26 mouse cellular contexts compared by ENCODE assay signal in genomic region chr4:70224503-70224902, GRCm38 (mm10).
A peak's percentile ranks its signal among the peaks of the same experiment; 100 is the strongest.
DNase-seq lines count a peak whose midpoint lies in the region; ATAC-seq and TF ChIP-seq lines count a peak whose summit lies in the region.
"Had no signal": no experiment of that assay in that cellular context is flagged by ENCODE, and none has a peak within 500 bp of the region (broad histone marks: within the 10 kb centered on the region; RNA-seq: fewer than 3 reads in every experiment).

No protein-coding gene starts in this region.

- H3K27me3 ChIP-seq in hindbrain, embryonic 15.5 days: no peaks in the 10 kb centered on the region
- H3K27me3 ChIP-seq in hindbrain, embryonic 12.5 days: no peaks in the 10 kb centered on the region
- H3K27me3 ChIP-seq in hindbrain, postnatal 0 days (ENCODE audit: insufficient read depth, low read length): no peaks in the 10 kb centered on the region
- no peaks in the 10 kb centered on the region for H3K27me3 ChIP-seq in hindbrain, embryonic 11.5 days (ENCODE audit: control insufficient read depth, insufficient read depth, low read length)
- H3K27me3 ChIP-seq: embryonic facial prominence, embryonic 13.5 days; embryonic facial prominence, embryonic 15.5 days; forebrain, embryonic 13.5 days; forebrain, embryonic 15.5 days; Patski had no signal

- intact Hi-C loops in gastrocnemius, adult 2 months (cut with DNase I): no loop called here

- H3K9me3 ChIP-seq in hindbrain, embryonic 15.5 days: no peaks in the 10 kb centered on the region
- no peaks in the 10 kb centered on the region for H3K9me3 ChIP-seq in hindbrain, embryonic 12.5 days (replicated peaks)
- H3K9me3 ChIP-seq in hindbrain, postnatal 0 days (ENCODE audit: low read length): no peaks in the 10 kb centered on the region
- H3K9me3 ChIP-seq in hindbrain, embryonic 11.5 days (ENCODE audit: control insufficient read depth, low read length): no peaks in the 10 kb centered on the region
- H3K9me3 ChIP-seq: embryonic facial prominence, embryonic 13.5 days; embryonic facial prominence, embryonic 15.5 days; forebrain, embryonic 10.5 days; forebrain, embryonic 13.5 days; forebrain, embryonic 15.5 days had no signal

- no peak overlapping the region for H3K4me3 ChIP-seq in gastrocnemius, adult 2 months
- no peak overlapping the region for H3K4me3 ChIP-seq in hindbrain, embryonic 15.5 days
- H3K4me3 ChIP-seq in hindbrain, embryonic 12.5 days: no peak overlapping the region
- H3K4me3 ChIP-seq in hindbrain, postnatal 0 days (ENCODE audit: low read length): no peak overlapping the region
- no peak overlapping the region for H3K4me3 ChIP-seq in hindbrain, embryonic 11.5 days (ENCODE audit: low read depth, low read length)
- H3K4me3 ChIP-seq: embryonic facial prominence, embryonic 13.5 days; embryonic facial prominence, embryonic 15.5 days; erythroblast, embryonic 14.5 days; forebrain, embryonic 10.5 days; forebrain, embryonic 13.5 days; forebrain, embryonic 15.5 days had no signal

- H3K27ac ChIP-seq in gastrocnemius, adult 2 months: no peak overlapping the region
- no peak overlapping the region for H3K27ac ChIP-seq in hindbrain, embryonic 15.5 days (replicated peaks)
- H3K27ac ChIP-seq in hindbrain, embryonic 12.5 days: no peak overlapping the region
- H3K27ac ChIP-seq in hindbrain, postnatal 0 days: no peak overlapping the region
- no peak overlapping the region for H3K27ac ChIP-seq in hindbrain, embryonic 11.5 days (ENCODE audit: low read depth, low read length)
- H3K27ac ChIP-seq: embryonic facial prominence, embryonic 13.5 days; embryonic facial prominence, embryonic 15.5 days; forebrain, embryonic 10.5 days; forebrain, embryonic 13.5 days; forebrain, embryonic 15.5 days had no signal

- peak; percentile 29 for DNase-seq in gastrocnemius, adult 2 months
- DNase-seq in gastrocnemius, postnatal 25 days: no peak
- peak; percentile 27 for DNase-seq in hindbrain, postnatal 0 days (ENCODE audit: low spot score)
- DNase-seq in hindbrain, embryonic 11.5 days (ENCODE audit: low spot score): no peak
- peak; percentile 53 for DNase-seq in adipocyte (ENCODE audit: low spot score)
- DNase-seq in urinary bladder, postnatal 10 days (ENCODE audit: low spot score): no peak
- DNase-seq: adrenal gland, adult 2 months; adrenal gland, postnatal 10 days; adrenal gland, postnatal 25 days; cerebellum, adult 11 months; cerebellum, adult 18-20 months; cerebellum, adult 8-10 months; cerebellum, adult 9-11 months; cerebellum, postnatal 14 days; cerebellum, postnatal 36 days; embryo, embryonic 11 days had no signal

- peaks cover 10% of the 10 kb centered on the region; the same call in 1 of the 2 replicates for H3K4me1 ChIP-seq in hindbrain, embryonic 15.5 days (replicated peaks)
- H3K4me1 ChIP-seq in hindbrain, embryonic 12.5 days: peaks cover 20% of the 10 kb centered on the region; the same call in 1 of the 2 replicates
- H3K4me1 ChIP-seq in hindbrain, postnatal 0 days (ENCODE audit: insufficient read depth, low read length): peaks cover 5% of the 10 kb centered on the region; the same call in 1 of the 2 replicates
- H3K4me1 ChIP-seq in hindbrain, embryonic 11.5 days (replicated peaks; ENCODE audit: control insufficient read depth, insufficient read depth, low read length): no peaks in the 10 kb centered on the region
- H3K4me1 ChIP-seq: forebrain, embryonic 10.5 days had no signal

- ATAC-seq in hindbrain, embryonic 15.5 days (ENCODE audit: low FRiP score, low read depth): 0 out of 2 replicates have a peak, but pooled peaks have one; percentile 12
- no peak for ATAC-seq in hindbrain, embryonic 12.5 days (ENCODE audit: low FRiP score)
- ATAC-seq in hindbrain, postnatal 0 days: 0 out of 2 replicates have a peak, but pooled peaks have one; percentile 14
- no peak for ATAC-seq in hindbrain, embryonic 11.5 days (ENCODE audit: low FRiP score)
- ATAC-seq: activated CD4-positive, CD25-positive, alpha-beta regulatory T cell, adult 4 months; forebrain, embryonic 13.5 days; forebrain, embryonic 15.5 days; Patski had no signal

- TF ChIP-seq CTCF in gastrocnemius, adult 2 months (IDR thresholded peaks at IDR 0.05): no peak
- no peak for TF ChIP-seq CTCF in hindbrain, postnatal 0 days (IDR thresholded peaks at IDR 0.05; ENCODE audit: low read depth)

- no peak overlapping the region for H3K4me2 ChIP-seq in hindbrain, embryonic 15.5 days
- H3K4me2 ChIP-seq in hindbrain, embryonic 12.5 days (replicated peaks): no peak overlapping the region
- no peak overlapping the region for H3K4me2 ChIP-seq in hindbrain, postnatal 0 days (ENCODE audit: low read depth, low read length)
- H3K4me2 ChIP-seq in hindbrain, embryonic 11.5 days (replicated peaks; ENCODE audit: low read depth, low read length): no peak overlapping the region
- H3K4me2 ChIP-seq: embryonic facial prominence, embryonic 13.5 days; embryonic facial prominence, embryonic 15.5 days; forebrain, embryonic 13.5 days; forebrain, embryonic 15.5 days had no signal

- H3K36me3 ChIP-seq in hindbrain, embryonic 15.5 days: peaks cover 20% of the 10 kb centered on the region
- peaks cover 58% of the 10 kb centered on the region for H3K36me3 ChIP-seq in hindbrain, embryonic 12.5 days
- H3K36me3 ChIP-seq in hindbrain, postnatal 0 days (ENCODE audit: insufficient read depth, low read length): peaks cover 10% of the 10 kb centered on the region; the same call in 1 of the 2 replicates
- H3K36me3 ChIP-seq in hindbrain, embryonic 11.5 days (ENCODE audit: control insufficient read depth, insufficient read depth, low read length): 0 out of 2 replicates have a peak, but pooled peaks cover 5% of the 10 kb centered on the region

- no peak overlapping the region for H3K9ac ChIP-seq in hindbrain, embryonic 15.5 days
- no peak overlapping the region for H3K9ac ChIP-seq in hindbrain, embryonic 12.5 days
- H3K9ac ChIP-seq in hindbrain, postnatal 0 days (replicated peaks; ENCODE audit: low read length): no peak overlapping the region
- H3K9ac ChIP-seq in hindbrain, embryonic 11.5 days (ENCODE audit: low read depth, low read length): no peak overlapping the region
- H3K9ac ChIP-seq: embryonic facial prominence, embryonic 13.5 days; embryonic facial prominence, embryonic 15.5 days; forebrain, embryonic 13.5 days; forebrain, embryonic 15.5 days had no signal

- WGBS in hindbrain, embryonic 15.5 days: 85% methylated on average over 2 of the region's 2 CpGs
- 95% methylated on average over 2 of the region's 2 CpGs for WGBS in hindbrain, embryonic 12.5 days
- WGBS in hindbrain, postnatal 0 days: 71% methylated on average over 2 of the region's 2 CpGs
- WGBS in hindbrain, embryonic 11.5 days: 91% methylated on average over 2 of the region's 2 CpGs

Comparison
In these comparisons a context has a peak if more than half of its experiments do, and no peak if none do; other contexts are left out.
1. DNase-seq: peak in gastrocnemius, adult 2 months (single experiment), hindbrain, postnatal 0 days (single experiment) and adipocyte (single experiment); none in gastrocnemius, postnatal 25 days (single experiment), hindbrain, embryonic 11.5 days (single experiment) and urinary bladder, postnatal 10 days (single experiment).
2. ATAC-seq: peak in hindbrain, embryonic 15.5 days (single experiment) and hindbrain, postnatal 0 days (single experiment); none in hindbrain, embryonic 12.5 days (single experiment) and hindbrain, embryonic 11.5 days (single experiment).